Mouse (Mus musculus): ENCODE data around the gene Nampt. TPM values are rescaled to one million over a fixed set of nuclear protein-coding genes. Genes with fewer than 3 reads are reported as not detected.
"Not testable (repeated sequence)": the region's sequence is repeated elsewhere in the genome, so short reads cannot be mapped to it uniquely, and the experiment has no call there.

Nampt gene
- total RNA-seq, 2 experiments from 2014 or later = 89.7 to 171 TPM

- DNase-seq = no peak
Observed at GRCm38 (mm10) chr12:32838954-32839353, 19.6 kb downstream of the Nampt start.

- DNase-seq = no peak
Observed at GRCm38 (mm10) chr12:32841442-32841900, 22.1 kb downstream of the Nampt start.

- DNase-seq = no peak
Observed at GRCm38 (mm10) chr12:32846325-32846724, 27.0 kb downstream of the Nampt start.

- no peak for DNase-seq
Observed at GRCm38 (mm10) chr12:32853757-32854156, 34.4 kb downstream of the Nampt start.

- DNase-seq = no peak
Observed at GRCm38 (mm10) chr12:32854866-32855265, 35.5 kb downstream of the Nampt start.

- DNase-seq = no peak
Observed at GRCm38 (mm10) chr12:32855398-32855797, 36.1 kb downstream of the Nampt start.

- DNase-seq = peak; percentile 25
Observed at GRCm38 (mm10) chr12:32856707-32857511, 37.6 kb downstream of the Nampt start.

- DNase-seq = no peak
Observed at GRCm38 (mm10) chr12:32858444-32858843, 39.1 kb downstream of the Nampt start.

- DNase-seq = no peak
Observed at GRCm38 (mm10) chr12:32860820-32861219, 41.5 kb downstream of the Nampt start.

GRCm38 (mm10) chr12:32870815-32871214 is 51.5 kb downstream of the Nampt start:
- DNase-seq = no peak

GRCm38 (mm10) chr12:32877500-32877899 is 58.2 kb downstream of the Nampt start:
- no peak for DNase-seq

- DNase-seq = peak; percentile 62
Observed at GRCm38 (mm10) chr12:32877964-32878571, 58.7 kb downstream of the Nampt start.

GRCm38 (mm10) chr12:32879371-32879770 is 60.0 kb downstream of the Nampt start:
- no peak for DNase-seq

- peak; percentile 69 for DNase-seq
Observed at GRCm38 (mm10) chr12:32884356-32884755, 65.0 kb downstream of the Nampt start.

GRCm38 (mm10) chr12:32885041-32885440 is 65.7 kb downstream of the Nampt start:
- no peak for DNase-seq

- no peak for DNase-seq
Observed at GRCm38 (mm10) chr12:32886353-32886752, 67.0 kb downstream of the Nampt start.

- no peak for DNase-seq
Observed at GRCm38 (mm10) chr12:32888226-32888625, 68.9 kb downstream of the Nampt start.

- DNase-seq = no peak
Observed at GRCm38 (mm10) chr12:32889846-32890245, 70.5 kb downstream of the Nampt start.

- DNase-seq = peak; percentile 23
Observed at GRCm38 (mm10) chr12:32890455-32890854, 71.1 kb downstream of the Nampt start.

GRCm38 (mm10) chr12:32891271-32891670 is 71.9 kb downstream of the Nampt start:
- not testable (repeated sequence) for DNase-seq

- DNase-seq = peak; percentile 33
Observed at GRCm38 (mm10) chr12:32893212-32893611, 73.9 kb downstream of the Nampt start.

GRCm38 (mm10) chr12:32895806-32896205 is 76.5 kb downstream of the Nampt start:
- no peak for DNase-seq

- DNase-seq = no peak
Observed at GRCm38 (mm10) chr12:32896496-32896895, 77.2 kb downstream of the Nampt start.
